Mouse (Mus musculus): ENCODE data around the gene Shpk. TPM values are rescaled to one million over a fixed set of nuclear protein-coding genes. Genes with fewer than 3 reads are reported as not detected.

Shpk gene
- total RNA-seq, 2 experiments from 2014 or later = 7.1 to 11.7 TPM

GRCm38 (mm10) chr11:73198603-73199229, 544 bp upstream of the Shpk start, which contains the start of gene Ctns:
Gene Ctns (minus strand): TSS chr11:73199042.
- DNase-seq (ENCODE audit: low spot score in 2 of 2) = no peak

DNA sequence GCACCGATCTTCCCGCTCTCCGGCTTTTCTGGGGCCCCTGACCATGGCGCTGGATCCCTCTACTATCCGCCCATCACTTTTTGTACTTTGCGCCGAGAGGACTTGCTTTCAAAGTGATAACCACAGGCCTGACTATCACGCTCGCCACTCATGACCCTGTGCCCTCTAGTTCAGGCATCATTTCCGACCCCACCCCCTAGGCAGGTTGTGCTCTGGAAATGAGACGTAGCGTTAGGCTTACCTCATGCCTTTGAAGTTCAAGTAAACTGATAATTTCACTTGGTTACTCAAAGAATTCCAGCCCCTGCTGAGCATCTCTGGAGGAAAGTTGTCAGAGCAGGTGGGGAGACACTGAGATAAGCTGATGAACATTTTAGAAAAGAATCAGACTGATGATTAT, 619 bp downstream of the Shpk start:
- no peak for DNase-seq (ENCODE audit: low spot score in 2 of 2)

DNA sequence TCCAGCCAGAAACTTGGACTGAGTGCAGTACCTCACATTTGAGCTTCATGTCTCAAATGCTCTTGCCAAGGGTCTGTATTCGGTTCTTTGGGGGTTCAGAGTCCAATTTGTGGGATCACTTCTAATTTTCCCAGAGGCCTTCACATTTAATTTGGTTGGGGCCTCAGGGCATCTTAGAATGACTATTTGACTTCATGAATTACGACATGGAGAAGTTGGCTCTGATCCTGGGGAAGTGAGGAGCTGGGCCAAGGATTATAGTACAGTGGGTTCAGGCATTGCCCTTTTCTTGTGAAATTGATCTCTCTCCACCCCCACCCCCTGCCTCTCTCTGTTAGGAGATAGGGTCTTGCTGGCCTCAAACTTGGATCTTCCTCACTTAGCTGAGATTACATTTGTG, 1.8 kb downstream of the Shpk start:
- no peak for DNase-seq (ENCODE audit: low spot score in 2 of 2)

GRCm38 (mm10) chr11:73201597-73201996, 2.3 kb downstream of the Shpk start:
- no peak for DNase-seq (ENCODE audit: low spot score in 2 of 2)

GRCm38 (mm10) chr11:73203895-73204294, 4.6 kb downstream of the Shpk start:
- DNase-seq (ENCODE audit: low spot score in 2 of 2) = no peak

- no peak for DNase-seq (ENCODE audit: low spot score in 2 of 2)
Measured at GRCm38 (mm10) chr11:73205194-73205593, 5.9 kb downstream of the Shpk start.

DNA sequence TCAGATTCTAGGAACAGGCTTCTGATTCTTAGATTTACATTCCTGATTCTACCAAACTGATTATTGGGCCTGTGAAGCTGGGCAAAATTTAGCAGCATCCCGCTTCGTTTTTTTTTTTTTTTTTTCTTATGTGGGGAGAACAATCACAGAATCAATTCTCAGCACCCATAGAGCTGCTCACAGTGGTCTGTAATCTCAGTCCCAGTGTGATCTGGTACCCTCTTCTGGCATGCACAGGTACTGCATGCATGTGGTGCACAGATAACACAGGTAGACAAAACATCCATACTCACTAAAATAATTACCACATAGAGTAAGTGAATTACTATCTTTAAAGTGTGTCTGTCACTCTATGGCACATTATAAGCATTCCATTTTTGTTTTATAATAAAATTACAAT, 8.4 kb downstream of the Shpk start:
- DNase-seq (ENCODE audit: low spot score in 2 of 2) = no peak

DNA sequence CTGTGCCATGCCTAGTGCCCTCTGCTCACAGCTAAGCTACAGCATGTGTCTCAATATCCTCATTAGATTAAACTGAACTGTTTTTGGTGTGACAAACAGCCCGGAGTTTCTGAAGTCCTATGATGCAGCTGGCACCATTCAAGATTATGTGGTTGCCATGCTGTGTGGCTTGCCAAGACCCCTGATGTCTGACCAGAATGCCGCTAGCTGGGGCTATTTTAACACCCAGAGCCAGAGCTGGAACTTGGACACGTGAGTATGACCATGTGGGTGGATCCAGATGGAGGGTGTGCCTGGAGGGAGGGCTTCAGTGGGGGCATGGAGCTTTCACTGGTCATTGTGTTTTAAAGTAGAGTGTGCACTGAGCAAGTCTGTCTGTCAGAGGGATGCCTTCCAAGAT, 14.7 kb downstream of the Shpk start:
- no peak for DNase-seq (ENCODE audit: low spot score in 2 of 2)

DNA sequence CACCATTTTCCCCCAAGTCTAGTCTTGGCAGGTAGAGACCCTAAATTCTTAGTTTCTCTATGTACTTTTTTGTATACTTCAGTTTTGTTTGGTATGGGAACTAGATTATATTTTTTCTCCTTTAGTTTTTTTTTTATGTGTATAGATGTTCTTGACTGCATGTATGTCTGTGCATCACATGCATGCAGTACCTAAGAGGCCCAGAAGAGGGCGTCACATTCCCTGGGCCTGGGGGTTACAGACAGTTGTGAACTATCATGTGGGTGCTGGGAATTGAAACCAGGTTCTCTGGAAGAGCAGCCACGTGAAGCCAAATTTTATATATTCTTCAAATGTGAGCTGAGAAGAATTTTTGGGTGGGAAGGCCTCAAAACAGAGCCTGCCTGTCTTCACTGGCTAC, 20.4 kb downstream of the Shpk start:
- DNase-seq (ENCODE audit: low spot score in 2 of 2) = no peak

DNA sequence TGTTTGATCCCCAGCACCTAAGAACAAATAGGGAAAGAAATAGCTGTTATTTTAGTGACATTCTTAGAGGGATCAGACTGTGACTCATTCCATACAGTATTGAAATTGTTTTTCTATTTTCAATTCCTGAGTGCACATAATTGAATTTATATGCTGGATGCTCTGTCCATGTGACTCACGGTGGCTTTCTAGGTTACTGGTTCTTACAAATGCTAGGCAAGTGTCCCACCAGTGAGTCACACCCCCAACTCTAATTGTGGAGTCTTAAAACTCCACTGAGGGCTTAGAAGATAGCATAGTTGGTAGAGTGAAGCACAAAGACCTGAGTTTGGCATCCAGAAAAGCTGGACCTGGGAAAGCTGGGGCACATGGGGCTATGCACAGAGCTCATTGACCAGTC, 21.4 kb downstream of the Shpk start:
- DNase-seq (ENCODE audit: low spot score in 2 of 2) = no peak

GRCm38 (mm10) chr11:73222846-73223245, 23.6 kb downstream of the Shpk start:
- DNase-seq (ENCODE audit: low spot score in 2 of 2) = no peak

DNA sequence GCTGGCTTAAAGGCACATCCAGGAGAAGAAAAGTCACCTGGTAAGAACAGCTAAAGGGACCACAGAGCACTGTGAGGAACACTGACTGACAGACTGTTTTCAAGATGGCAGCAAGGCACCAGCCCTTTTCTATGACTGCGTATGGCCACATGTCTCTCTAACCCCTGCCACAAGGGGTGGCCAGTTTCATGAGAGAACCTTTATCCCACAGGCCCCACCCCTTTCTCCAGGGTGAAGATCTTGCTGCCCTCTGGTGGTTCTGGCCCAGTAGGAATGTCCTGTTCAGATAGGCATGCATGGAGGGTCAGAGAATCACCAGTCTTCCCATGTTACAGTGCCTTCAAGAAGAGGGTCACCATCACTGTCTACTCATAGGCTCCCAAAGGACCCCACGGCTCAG, 24.7 kb downstream of the Shpk start:
- DNase-seq (ENCODE audit: low spot score in 2 of 2) = peak; percentile 11 to 32

- no peak for DNase-seq (ENCODE audit: low spot score in 2 of 2)
Measured at GRCm38 (mm10) chr11:73225856-73226255, 26.6 kb downstream of the Shpk start.

GRCm38 (mm10) chr11:73228881-73229280, 29.6 kb downstream of the Shpk start:
- DNase-seq (ENCODE audit: low spot score in 2 of 2) = no peak

DNA sequence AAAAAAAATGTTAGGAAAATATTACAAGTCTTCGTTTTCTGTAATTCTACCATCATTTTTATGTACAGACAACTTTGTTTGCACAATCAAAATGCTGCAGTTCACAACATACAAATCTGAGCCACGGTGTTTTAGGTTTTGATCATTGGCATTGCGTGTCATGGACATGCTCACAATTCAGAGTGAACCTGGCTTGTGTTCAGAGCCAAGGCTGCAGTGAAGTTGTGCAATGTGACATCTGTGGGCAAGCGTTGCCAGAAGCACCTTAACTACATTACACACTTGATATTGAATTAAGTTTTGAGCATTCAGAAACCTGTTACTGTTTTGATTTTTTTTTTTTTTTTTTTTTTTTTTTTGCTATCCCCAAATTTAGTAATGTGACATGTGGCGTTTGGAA, 30.8 kb downstream of the Shpk start:
- DNase-seq (ENCODE audit: low spot score in 2 of 2) = no peak

DNA sequence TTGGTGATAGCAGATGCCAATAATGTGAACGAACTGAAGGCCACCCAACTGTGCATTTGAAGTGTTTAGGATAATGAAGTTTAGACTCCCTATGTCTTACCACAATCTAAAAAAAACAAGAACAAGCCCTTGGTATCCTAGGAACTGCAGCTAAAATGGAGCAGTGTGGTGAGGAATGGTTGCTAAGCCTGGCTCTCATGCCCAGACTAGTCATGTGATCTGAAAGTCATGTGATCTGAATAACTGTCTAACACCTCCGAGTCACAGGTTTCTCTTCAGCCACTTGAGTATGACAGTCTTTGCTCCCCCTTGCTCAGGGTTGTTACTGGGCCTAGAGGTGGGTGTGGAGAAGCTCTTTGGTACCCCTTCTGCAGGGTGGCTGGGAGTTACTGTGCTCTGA, 33.3 kb downstream of the Shpk start:
- DNase-seq (ENCODE audit: low spot score in 2 of 2) = no peak

- no peak for DNase-seq (ENCODE audit: low spot score in 2 of 2)
Measured at GRCm38 (mm10) chr11:73233992-73234391, 34.7 kb downstream of the Shpk start, which contains the start of gene Trpv1. Gene Trpv1 (plus strand): TSS chr11:73234292.

GRCm38 (mm10) chr11:73235990-73236701, 36.9 kb downstream of the Shpk start:
- peak in 1 of 2 experiments; percentile 33 for DNase-seq (ENCODE audit: low spot score in 2 of 2)

DNA sequence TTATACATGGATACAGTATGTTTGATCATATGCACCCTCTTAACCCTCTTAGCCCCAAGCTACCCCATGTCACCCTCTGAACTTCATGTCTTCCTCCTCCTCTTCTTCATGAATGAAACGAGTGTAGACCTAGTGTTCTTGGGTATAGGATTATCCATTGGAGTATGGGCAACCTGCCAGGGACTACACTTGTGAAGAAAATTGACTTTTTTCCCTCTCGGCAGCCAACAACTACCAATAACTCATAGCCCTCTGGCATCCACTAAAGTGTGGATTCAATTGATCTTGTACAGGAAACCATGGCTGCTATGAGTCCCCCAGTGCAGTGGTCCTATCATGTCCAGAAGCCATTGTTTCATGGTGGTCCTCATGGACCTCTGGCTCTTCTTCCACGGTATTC, 37.5 kb downstream of the Shpk start:
- DNase-seq (ENCODE audit: low spot score in 2 of 2) = no peak

GRCm38 (mm10) chr11:73242199-73242598, 42.9 kb downstream of the Shpk start:
- DNase-seq (ENCODE audit: low spot score in 2 of 2) = no peak

DNA sequence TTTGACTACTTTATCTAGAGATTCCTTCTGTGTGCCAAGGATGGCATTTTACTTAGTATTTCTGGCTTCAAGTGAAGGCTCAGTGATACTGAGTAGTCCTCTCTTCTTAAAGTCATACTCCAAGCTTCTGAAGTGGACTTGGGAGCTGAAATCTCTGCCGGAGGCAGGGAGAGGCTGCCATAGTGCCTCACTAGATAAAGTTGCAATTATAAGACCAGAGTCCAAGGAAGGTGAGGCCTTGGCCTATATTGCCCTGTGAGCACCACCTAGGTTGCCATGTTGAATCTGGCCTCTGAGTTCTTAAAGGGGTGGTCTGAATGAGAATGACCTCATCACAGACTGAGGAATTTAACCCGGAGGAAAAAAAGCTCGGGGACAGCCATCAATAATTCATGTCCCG, 43.5 kb downstream of the Shpk start:
- DNase-seq (ENCODE audit: low spot score in 2 of 2) = no peak

DNA sequence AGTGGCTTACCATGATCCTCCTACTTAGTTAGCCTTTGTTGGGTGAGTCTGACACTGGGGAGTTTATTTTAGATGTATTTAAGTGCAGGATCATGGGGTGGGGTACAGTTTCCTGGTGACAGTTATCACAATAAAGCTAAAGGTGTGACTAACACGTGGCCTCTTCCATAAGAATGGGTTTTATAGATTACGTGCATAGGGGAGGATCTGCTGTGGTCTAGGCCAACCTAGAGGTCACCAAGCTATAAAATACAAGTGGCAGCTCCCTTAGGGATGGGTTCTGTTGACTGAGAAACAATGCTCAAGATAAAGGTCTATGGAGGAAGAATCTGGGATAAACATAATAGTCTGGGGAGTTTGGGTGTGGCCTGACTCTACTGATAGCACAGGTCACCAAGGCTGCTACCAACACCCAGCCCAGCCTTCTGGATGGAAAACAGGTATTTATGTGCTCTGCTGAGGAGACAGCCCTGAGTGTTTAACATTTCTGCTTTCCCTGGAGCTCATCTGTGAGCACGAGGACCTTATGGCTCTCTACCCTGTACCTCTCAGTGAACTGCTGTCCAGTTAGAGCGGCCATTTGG, 58.2 kb downstream of the Shpk start:
- no peak for DNase-seq (ENCODE audit: low spot score in 2 of 2)

DNA sequence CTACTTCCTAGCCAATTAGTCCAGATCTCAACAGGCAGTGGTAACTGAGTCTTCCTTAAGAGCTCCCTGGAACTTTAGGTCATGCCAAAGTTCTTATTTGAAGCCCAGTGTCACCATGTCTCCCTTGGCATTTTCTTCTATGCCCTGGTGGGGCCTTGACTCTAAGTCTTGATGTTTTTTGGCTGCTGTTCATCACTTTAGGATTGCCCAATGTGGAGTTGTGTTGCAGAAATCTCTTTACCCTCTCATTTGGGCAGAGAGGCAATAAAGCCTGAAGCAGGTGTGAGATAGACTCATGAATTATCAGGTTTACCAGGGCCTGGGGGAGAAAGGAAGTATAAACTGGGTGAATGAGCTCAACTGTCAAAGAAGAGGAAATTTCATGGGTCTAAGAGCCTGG, 59.4 kb downstream of the Shpk start:
- DNase-seq (ENCODE audit: low spot score in 2 of 2) = no peak
